Mouse (Mus musculus): ENCODE data around the gene Kat2a. TPM values are rescaled to one million over a fixed set of nuclear protein-coding genes. Genes with fewer than 3 reads are reported as not detected.

Gene Kat2a
- total RNA-seq, 2 experiments from 2014 or later = 68.3 to 68.6 TPM

DNA sequence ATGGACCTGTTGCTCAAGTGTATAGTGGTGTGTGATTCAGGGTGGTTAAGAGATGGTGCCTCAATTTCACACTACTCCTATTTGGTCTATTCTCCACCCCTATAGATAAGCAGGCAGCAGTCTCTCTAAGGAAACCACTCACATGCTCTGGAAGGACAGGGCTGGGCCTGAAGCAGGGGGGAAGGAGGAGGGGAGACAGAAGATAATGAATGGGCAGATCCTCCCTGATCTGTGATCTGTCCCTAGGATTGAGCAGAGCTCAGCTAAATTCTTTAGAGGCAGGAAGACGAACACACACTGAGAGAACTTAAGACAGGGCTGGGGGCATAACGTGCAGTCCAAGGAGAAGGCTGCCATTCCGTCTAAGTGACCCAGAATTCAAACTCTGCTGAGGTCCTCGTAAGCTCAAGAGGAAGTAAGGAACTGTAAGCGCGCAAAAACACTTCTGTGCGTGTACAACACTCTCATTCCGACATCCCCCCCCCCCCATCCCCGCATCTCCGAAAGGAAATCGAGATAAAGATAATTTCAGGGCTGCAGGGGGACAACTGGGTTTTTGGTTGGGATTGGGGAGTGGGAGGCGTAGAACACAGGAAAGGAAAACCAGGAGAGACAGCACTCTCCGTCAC is 25.0 kb upstream of the Kat2a start:
- DNase-seq (ENCODE audit: extremely low spot score in 1 of 2, low spot score in 2 of 2) = no peak
- intact Hi-C loops (cut with DNase I) = no loop called here

DNA sequence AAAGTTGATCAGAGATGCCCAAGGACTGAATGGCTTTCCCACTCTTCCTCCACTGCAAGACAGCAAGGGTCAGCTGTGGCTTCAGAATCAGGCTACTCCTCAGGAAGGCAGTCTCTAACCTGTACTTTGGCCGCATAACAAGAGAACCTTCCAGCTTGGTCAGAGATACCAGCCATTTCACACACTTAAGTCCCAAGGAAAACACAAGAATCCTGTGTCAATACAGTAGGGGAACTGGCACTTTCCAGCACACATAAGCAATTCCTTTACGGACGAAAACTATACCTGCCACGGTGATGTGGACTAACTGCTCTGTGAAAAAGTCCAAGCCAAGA is 24.4 kb upstream of the Kat2a start:
- intact Hi-C loops (cut with DNase I) = no loop called here
- no peak for DNase-seq (ENCODE audit: extremely low spot score in 1 of 2, low spot score in 2 of 2)

DNA sequence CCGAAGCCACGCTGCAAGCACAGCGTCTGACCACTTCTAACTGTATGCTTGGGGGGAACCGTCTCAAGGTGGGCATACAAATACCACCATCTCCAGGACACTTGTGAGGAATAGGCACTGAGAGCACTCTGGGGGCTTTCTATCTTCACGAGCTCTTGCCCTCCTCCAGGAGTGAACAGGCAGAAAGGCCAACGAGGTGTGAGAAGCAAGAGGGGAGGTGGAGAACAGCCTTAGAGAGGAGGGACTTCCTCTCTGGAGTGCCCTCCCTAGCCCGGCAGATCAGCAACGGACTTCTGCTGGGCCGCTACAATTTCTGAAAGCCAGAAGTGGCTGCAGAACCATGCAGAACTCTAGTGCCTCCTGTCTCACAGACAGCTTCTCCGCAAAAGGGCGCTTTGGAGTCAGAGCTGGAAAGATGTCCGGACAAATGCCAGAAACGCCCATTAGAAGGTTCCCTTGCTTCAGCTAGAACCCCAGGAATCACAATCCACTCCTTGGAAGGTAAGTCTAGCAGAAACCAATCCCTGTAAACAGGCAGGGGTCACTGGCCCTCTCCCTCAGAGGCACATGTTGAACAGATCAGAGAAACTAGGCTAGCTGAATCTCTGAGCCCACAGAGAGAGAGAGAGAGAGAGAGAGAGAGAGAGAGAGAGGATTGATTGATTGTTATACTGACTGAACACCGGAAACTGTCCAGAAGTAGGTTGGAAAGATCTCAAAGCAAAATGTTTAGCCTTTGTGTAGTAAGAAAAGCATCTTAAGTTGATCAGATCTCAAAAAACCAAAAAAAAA is 23.9 kb upstream of the Kat2a start:
- intact Hi-C loops (cut with DNase I) = no loop called here
- DNase-seq (ENCODE audit: extremely low spot score in 1 of 2, low spot score in 2 of 2) = no peak

DNA sequence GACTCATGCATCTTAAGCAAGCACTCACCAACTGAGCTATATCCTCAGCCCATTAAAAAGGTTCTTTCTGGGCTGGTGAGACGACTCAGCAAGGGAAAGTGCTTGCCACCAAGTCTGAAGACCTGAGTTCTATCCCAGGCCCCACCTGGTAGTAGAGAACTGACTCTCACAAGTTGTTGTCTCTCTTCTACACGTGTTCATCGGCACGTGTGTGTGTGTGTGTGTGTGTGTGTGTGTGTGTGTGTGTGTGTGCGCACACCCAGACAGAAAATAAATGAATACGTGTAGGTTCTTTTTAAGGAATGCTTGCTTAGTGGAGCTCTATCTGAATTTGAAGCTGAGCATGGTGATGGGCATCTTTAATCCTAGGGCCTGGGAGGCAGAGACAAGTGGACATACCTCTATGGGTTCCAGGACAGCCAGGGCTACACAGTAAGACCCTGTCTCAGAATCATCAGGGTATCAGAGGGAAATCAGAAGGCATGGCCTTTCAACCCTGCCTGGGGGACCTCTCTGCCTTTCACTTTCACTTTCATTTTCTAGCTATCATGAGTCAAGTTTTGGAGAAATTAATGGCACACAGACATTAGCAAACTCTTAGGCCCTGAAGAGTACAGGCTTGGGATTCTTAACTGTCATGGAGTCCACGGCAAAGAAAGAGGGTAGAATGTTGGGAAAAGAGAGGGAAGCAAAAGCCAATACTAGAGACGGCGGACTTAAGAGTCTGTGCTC is 23.0 kb upstream of the Kat2a start:
- DNase-seq (ENCODE audit: extremely low spot score in 1 of 2, low spot score in 2 of 2) = no peak
- intact Hi-C loops (cut with DNase I) = no loop called here

- no peak for DNase-seq (ENCODE audit: extremely low spot score in 1 of 2, low spot score in 2 of 2)
- intact Hi-C loops (cut with DNase I) = no loop called here
Measured at GRCm38 (mm10) chr11:100730477-100731205, 18.4 kb upstream of the Kat2a start.

DNA sequence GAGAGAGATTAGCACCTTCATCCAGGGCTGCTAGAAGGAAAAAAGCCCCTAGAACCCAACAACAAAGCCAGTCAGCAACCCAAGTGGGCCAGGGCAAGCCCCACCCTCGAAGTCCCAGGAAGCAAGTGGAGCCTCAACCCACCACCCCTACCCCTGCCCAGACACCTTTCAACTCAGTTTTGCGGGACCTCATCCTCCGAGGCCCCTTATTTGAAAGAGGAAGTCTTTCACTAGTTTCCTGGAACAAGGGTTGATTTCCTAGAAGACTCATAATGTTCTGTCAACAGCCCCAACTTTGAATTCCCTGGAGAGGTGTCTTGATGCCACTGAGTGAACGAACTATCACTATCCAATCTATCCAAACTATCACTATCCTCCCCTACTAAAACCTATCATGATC is 17.7 kb upstream of the Kat2a start:
- no peak for DNase-seq (ENCODE audit: extremely low spot score in 1 of 2, low spot score in 2 of 2)
- intact Hi-C loops (cut with DNase I) = no loop called here

- intact Hi-C loops (cut with DNase I) = no loop called here
- no peak for DNase-seq (ENCODE audit: extremely low spot score in 1 of 2, low spot score in 2 of 2)
Measured at GRCm38 (mm10) chr11:100728601-100729000, 16.3 kb upstream of the Kat2a start.

- intact Hi-C loops (cut with DNase I) = no loop called here
- DNase-seq (ENCODE audit: extremely low spot score in 1 of 2, low spot score in 2 of 2) = no peak
Measured at GRCm38 (mm10) chr11:100727201-100727600, 14.9 kb upstream of the Kat2a start.

- intact Hi-C loops (cut with DNase I) = no loop called here
- no peak for DNase-seq (ENCODE audit: extremely low spot score in 1 of 2, low spot score in 2 of 2)
Measured at GRCm38 (mm10) chr11:100724919-100725512, 12.8 kb upstream of the Kat2a start.

DNA sequence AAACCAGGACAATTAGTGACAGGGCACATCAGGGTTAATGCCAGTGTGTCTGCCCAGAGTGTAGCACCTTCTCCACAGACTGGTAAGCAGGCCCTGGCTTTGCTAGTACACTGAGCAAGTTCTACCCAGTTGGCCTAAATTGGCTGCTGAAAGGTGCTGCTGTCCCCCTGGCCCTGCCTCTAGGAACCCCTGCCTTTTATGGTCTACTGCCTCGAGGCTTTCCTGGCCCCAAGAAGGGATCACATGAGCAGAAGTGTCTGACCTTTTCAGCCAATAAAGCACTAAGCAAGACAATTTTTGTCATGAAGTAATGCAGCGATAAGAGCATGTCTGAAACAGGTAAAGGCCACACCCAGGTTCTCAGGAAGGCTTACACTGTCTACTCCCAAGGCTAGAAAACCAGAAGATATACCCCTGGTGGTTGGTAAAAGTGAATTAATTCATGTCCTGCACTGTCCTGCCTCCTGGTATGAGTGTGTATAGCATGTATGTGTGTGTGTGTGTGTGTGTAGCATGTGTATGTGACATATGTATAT is 10.3 kb upstream of the Kat2a start:
- intact Hi-C loops (cut with DNase I) = no loop called here
- DNase-seq (ENCODE audit: extremely low spot score in 1 of 2, low spot score in 2 of 2) = no peak

- no peak for DNase-seq (ENCODE audit: extremely low spot score in 1 of 2, low spot score in 2 of 2)
- intact Hi-C loops (cut with DNase I) = no loop called here
Measured at GRCm38 (mm10) chr11:100721776-100722492, 9.7 kb upstream of the Kat2a start.

GRCm38 (mm10) chr11:100721254-100721653 is 9.0 kb upstream of the Kat2a start:
- intact Hi-C loops (cut with DNase I) = no loop called here
- DNase-seq (ENCODE audit: extremely low spot score in 1 of 2, low spot score in 2 of 2) = no peak

GRCm38 (mm10) chr11:100720345-100720744 is 8.1 kb upstream of the Kat2a start:
- DNase-seq (ENCODE audit: extremely low spot score in 1 of 2, low spot score in 2 of 2) = no peak
- intact Hi-C loops (cut with DNase I) = no loop called here

DNA sequence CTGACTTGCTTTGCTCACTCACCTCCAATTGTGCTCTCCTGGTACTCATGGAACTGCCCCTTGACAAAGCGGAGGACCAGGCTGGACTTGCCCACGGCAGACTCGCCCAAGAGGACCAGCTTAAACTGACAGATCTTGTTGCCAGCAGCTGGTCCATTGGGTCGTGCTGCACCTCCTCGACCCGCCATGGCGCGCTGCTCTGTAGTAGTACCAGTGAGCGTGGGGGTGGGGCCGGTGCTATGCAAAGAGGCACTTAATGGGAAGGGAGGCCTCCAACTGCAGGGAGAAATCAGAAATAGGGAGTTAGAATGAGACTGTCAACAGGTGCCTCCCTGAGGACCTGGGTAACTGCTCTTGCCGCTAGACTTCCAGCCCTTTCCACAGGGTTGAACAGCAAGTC is 7.6 kb upstream of the Kat2a start:
- intact Hi-C loops (cut with DNase I) = no loop called here
- no peak for DNase-seq (ENCODE audit: extremely low spot score in 1 of 2, low spot score in 2 of 2)

DNA sequence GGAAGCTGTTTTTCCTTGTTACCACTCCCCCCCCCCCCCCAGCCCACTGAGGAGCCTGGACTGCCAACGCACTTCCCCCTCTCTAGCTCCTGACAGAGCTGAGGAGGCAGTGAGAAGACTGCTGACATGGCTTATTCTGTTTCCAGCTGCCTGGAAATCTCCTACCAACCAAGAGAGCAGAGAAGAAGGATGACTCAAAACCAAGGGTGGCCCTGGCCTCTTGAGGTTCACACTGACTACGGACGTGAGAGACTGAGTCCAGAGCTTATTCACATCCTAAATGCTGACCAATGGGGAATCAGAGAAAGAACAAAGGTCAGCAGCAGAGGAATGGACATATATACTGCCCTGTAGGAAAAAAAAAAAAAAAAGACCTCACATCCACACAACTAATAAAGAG is 7.0 kb upstream of the Kat2a start:
- intact Hi-C loops (cut with DNase I) = no loop called here
- no peak for DNase-seq (ENCODE audit: extremely low spot score in 1 of 2, low spot score in 2 of 2)

- intact Hi-C loops (cut with DNase I) = no loop called here
- no peak for DNase-seq (ENCODE audit: extremely low spot score in 1 of 2, low spot score in 2 of 2)
Measured at GRCm38 (mm10) chr11:100718866-100719265, 6.6 kb upstream of the Kat2a start.

DNA sequence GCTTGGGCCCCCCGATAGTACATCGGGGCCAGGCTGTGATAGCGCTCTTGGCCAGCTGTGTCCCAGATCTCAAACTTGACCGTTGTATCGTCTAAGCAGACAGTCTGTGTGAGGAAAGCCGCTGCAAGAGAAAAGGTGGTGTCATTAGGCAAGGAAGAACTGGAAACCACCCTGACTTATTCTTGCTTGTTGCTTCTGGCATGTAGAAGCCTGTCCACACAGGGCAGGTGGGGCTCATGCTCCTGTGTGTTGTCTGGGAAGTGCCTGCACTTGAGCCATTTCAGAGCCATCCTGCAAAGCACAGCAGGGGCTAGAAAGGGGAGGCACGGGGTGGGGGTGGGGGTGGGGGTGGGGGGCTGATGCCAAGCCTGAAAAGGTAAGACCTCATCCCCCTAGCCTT is 6.2 kb upstream of the Kat2a start:
- intact Hi-C loops (cut with DNase I) = no loop called here
- no peak for DNase-seq (ENCODE audit: extremely low spot score in 1 of 2, low spot score in 2 of 2)

DNA sequence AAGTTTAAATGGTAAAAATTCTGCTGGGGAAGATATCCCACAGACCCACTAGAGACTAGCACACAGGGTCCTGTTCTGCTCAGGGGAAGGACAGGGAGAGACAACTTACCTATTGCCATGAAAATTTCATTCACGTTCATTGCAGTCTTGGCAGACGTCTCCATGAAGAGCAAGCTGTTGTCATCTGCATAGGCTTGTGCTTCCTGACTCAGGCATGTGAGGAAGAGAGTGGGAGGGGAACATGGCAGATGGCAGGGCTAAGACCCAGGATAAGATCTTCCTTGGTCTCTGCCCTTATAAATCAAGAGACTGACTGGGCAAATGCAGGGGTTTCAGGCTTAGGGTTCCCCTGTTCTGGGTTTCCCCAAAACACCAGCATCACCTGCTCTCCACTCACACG is 4.4 kb upstream of the Kat2a start:
- DNase-seq (ENCODE audit: extremely low spot score in 1 of 2, low spot score in 2 of 2) = no peak
- intact Hi-C loops (cut with DNase I) = no loop called here

Data from left cerebral cortex, postnatal 10 days (tissue).